In genomic region chr6:114767710-114768109, GRCm38 (mm10) we compare ENCODE assay signal across 21 mouse cellular contexts.
"Had no signal": no experiment of that assay in that cellular context is flagged by ENCODE, and none has a peak within 500 bp of the region (broad histone marks: within the 10 kb centered on the region; RNA-seq: fewer than 3 reads in every experiment).

No protein-coding gene starts in this region.

- DNase-seq: liver, embryonic 13.5 days; liver, postnatal 0 days; lung, adult 2 months; lung, postnatal 14 days; midbrain, embryonic 14.5 days; retina, postnatal 1 day; right cerebral cortex, adult 18-20 months; thymus, adult 2 months; thymus, postnatal 25 days; thymus, postnatal 4 days had no signal

- H3K4me2 ChIP-seq: liver, embryonic 11.5 days; liver, embryonic 13.5 days; liver, embryonic 15.5 days; midbrain, embryonic 12.5 days; neural tube, embryonic 13.5 days; neural tube, embryonic 15.5 days; stomach, embryonic 15.5 days had no signal

- H3K27me3 ChIP-seq: liver, embryonic 13.5 days; liver, embryonic 15.5 days; midbrain, embryonic 12.5 days; neural tube, embryonic 13.5 days; neural tube, embryonic 15.5 days; stomach, embryonic 15.5 days had no signal

- H3K9ac ChIP-seq: liver, embryonic 13.5 days; liver, embryonic 15.5 days; liver, postnatal 0 days; midbrain, embryonic 12.5 days; neural tube, embryonic 13.5 days; neural tube, embryonic 15.5 days; stomach, embryonic 15.5 days had no signal

- H3K4me1 ChIP-seq: liver, embryonic 13.5 days; liver, embryonic 15.5 days; megakaryocyte, embryonic 14.5 days; midbrain, embryonic 12.5 days; neural tube, embryonic 13.5 days; neural tube, embryonic 15.5 days; stomach, embryonic 15.5 days had no signal

- H3K9me3 ChIP-seq: liver, embryonic 13.5 days; liver, embryonic 15.5 days; megakaryocyte, embryonic 14.5 days; midbrain, embryonic 12.5 days; neural tube, embryonic 13.5 days; neural tube, embryonic 15.5 days; stomach, embryonic 15.5 days had no signal

- ATAC-seq: liver, postnatal 0 days; midbrain, embryonic 16.5 days had no signal

- H3K27ac ChIP-seq: liver, embryonic 13.5 days; liver, embryonic 15.5 days; macrophage; midbrain, embryonic 12.5 days; neural tube, embryonic 13.5 days; neural tube, embryonic 15.5 days; stomach, embryonic 15.5 days; stomach, postnatal 0 days had no signal

- H3K4me3 ChIP-seq: liver, embryonic 13.5 days; liver, embryonic 15.5 days; megakaryocyte, embryonic 14.5 days; midbrain, embryonic 12.5 days; myocyte; neural tube, embryonic 13.5 days; neural tube, embryonic 15.5 days; stomach, embryonic 15.5 days had no signal

- H3K36me3 ChIP-seq: liver, embryonic 13.5 days; liver, embryonic 15.5 days; midbrain, embryonic 12.5 days; neural tube, embryonic 13.5 days; neural tube, embryonic 15.5 days; stomach, embryonic 15.5 days had no signal
